Mouse (Mus musculus): ENCODE results near the gene Slc16a7. TPM values are rescaled to one million over a fixed set of nuclear protein-coding genes. Genes with fewer than 3 reads are reported as not detected.

The Slc16a7 gene
- polyA plus RNA-seq, 1 experiment from 2014 or later = 7.3 TPM

DNA sequence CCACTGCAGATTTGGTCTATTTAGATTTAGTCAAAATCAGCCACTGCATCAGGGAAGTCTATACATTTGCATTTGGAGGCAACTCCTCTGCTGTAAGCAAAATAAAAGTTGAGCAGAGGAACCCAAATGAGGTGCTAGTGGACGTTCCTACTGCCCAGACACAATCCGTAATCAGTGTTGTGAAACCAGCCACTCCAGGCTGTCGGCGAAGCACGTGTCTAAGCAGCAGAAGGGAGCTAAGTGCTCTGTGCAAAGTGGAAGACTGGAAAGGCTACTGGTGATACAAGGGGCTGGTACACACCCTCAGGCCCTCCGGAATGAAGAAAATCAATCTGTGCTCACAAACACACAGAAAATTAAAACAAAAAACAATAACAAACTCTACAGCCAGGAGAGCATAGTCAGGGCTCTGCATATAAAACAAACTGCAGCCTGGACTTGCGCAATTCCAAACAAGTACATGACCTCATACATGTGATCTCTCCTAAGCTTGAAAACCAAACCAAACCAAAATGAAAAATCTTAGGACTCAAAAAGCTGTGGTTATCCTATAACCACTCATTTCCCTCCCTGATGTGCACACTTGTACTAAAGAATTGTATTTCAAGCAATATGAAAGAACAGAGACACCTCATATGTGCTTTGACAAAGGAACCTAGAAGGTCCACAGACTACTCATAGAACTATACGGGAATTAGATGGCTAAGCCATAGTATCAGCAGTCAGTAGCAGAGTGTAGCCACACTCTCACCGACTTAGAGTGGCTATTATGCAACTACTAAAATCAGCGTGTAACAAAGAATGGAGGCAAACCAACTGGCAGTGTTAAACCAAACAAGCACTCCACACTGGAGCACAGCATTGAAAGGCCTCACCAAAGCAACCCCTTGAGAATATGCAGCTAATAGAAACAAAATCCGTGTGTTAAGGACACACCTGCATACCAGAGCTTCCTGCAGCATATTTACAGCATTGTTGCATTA lies 67.5 kb downstream of the Slc16a7 start:
- no peaks in the 10 kb centered on the region for H3K36me3 ChIP-seq
- no peak overlapping the region for H3K4me3 ChIP-seq
- no peaks in the 10 kb centered on the region for H3K27me3 ChIP-seq
- WGBS = 35% methylated on average over 11 of the region's 11 CpGs
- H3K9ac ChIP-seq = no peak overlapping the region
- H3K9me3 ChIP-seq = no peaks in the 10 kb centered on the region
- ATAC-seq (ENCODE audit: borderline replicate concordance, extremely low read depth, low FRiP score, low TSS enrichment) = peak; percentile 62; the same call in 1 of the 2 replicates
- peaks cover 10% of the 10 kb centered on the region for H3K4me1 ChIP-seq
- H3K27ac ChIP-seq = peak overlapping the region; percentile 35; the same call in 1 of the 2 replicates
- no peak overlapping the region for H3K4me2 ChIP-seq

DNA sequence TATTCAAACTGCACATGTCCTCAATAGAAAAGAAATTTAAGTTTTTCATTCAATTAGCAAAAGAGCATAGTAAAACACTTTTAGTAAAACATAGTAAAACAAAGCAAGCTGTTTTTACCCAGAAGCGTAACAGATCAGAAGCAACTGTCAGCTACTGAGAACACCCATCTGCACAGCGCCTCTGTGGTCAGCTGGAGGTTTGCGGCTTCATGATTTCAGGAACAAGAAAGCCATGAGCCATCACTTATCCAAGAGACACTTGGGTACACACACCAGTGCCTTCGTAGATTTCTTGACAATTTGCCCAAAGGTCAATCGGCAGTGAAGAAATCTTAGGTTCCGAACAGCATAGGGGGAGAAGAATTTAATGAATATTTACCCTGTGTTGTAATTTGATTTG lies 71.9 kb downstream of the Slc16a7 start:
- Histone ChIP-seq H3K27ac (no peak overlapping the region), H3K4me3 (no peak overlapping the region), H3K4me1 (peaks cover 10% of the 10 kb centered on the region), H3K4me2 (no peak overlapping the region), H3K9me3 (no peaks in the 10 kb centered on the region), H3K36me3 (no peaks in the 10 kb centered on the region), H3K27me3 (no peaks in the 10 kb centered on the region), H3K9ac (no peak overlapping the region)
- ATAC-seq (ENCODE audit: borderline replicate concordance, extremely low read depth, low FRiP score, low TSS enrichment) = no peak
- 32% methylated on average over 6 of the region's 6 CpGs for WGBS

DNA sequence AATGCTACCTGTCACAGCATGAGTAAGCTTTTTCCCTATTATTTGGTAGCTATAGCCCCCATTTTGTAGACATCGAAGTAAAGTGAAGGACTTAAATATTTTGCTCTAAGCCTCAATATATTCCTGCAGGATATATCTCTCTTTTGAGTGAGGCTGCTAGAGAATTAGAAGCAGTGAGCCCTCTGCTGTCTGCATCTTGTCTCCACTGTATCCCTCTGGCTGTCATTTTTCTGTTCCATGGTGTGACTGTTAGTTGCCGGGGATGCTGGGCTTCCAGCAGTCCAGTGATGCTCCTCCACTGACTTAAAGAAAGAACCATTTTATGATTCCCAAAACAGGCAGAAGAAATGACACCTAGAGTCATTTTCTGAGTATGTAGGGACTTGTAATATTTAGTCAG lies 78.4 kb downstream of the Slc16a7 start:
- ATAC-seq (ENCODE audit: borderline replicate concordance, extremely low read depth, low FRiP score, low TSS enrichment) = no peak
- no peaks in the 10 kb centered on the region for H3K4me1 ChIP-seq
- no peaks in the 10 kb centered on the region for H3K9me3 ChIP-seq
- no peaks in the 10 kb centered on the region for H3K36me3 ChIP-seq
- H3K4me2 ChIP-seq = no peak overlapping the region
- no peak overlapping the region for H3K27ac ChIP-seq
- 87% methylated on average over 2 of the region's 2 CpGs for WGBS
- H3K27me3 ChIP-seq = no peaks in the 10 kb centered on the region
- H3K9ac ChIP-seq = no peak overlapping the region
- no peak overlapping the region for H3K4me3 ChIP-seq

DNA sequence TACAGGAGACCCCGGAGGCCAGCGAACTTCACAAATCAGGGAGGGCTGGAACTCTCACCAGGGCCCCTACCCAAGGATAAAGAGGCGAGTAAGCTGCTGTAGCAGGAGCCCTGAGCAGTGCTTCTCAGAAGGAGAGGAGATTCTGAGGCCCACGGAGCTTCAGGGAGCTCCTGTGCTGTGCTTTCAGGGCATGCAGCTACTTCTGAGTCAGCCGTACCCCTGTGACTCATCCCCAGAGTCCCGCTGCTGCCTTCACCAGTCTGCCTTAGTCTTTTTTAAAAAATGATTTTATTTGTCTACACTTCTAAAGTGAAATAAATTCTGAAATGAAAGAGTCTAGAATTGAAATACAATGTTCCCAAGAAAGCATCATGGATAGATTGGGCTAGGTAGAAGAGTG lies 91.2 kb downstream of the Slc16a7 start:
- Histone ChIP-seq H3K4me1 (no peaks in the 10 kb centered on the region), H3K27me3 (no peaks in the 10 kb centered on the region), H3K27ac (no peak overlapping the region), H3K4me3 (no peak overlapping the region), H3K9me3 (no peaks in the 10 kb centered on the region), H3K9ac (no peak overlapping the region), H3K36me3 (no peaks in the 10 kb centered on the region), H3K4me2 (no peak overlapping the region)
- 66% methylated on average over 6 of the region's 6 CpGs for WGBS
- no peak for ATAC-seq (ENCODE audit: borderline replicate concordance, extremely low read depth, low FRiP score, low TSS enrichment)

DNA sequence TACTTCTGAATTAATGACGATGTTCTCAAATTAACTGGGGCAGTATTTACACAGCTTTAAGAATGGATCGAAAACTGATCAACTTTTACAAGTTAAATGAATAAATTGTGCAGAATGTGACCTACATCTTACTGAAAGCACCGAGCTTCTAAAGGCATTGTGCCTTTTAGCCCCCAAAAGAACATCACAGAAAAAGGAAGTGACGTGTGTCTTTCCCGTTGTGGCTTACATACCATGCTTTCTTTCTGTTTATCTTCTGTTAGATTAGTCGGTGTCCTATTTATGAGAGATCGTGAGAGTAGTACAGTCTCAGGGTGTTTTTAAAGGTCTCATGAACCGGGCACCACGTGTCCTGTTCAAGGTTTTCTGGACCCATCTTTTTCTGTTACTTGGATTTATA lies 98.9 kb downstream of the Slc16a7 start:
- Histone ChIP-seq H3K27me3 (no peaks in the 10 kb centered on the region), H3K27ac (no peak overlapping the region), H3K36me3 (no peaks in the 10 kb centered on the region), H3K4me2 (no peak overlapping the region), H3K9ac (no peak overlapping the region), H3K4me3 (no peak overlapping the region), H3K4me1 (no peaks in the 10 kb centered on the region), H3K9me3 (no peaks in the 10 kb centered on the region)
- ATAC-seq (ENCODE audit: borderline replicate concordance, extremely low read depth, low FRiP score, low TSS enrichment) = no peak
- WGBS = 65% methylated on average over 9 of the region's 9 CpGs

DNA sequence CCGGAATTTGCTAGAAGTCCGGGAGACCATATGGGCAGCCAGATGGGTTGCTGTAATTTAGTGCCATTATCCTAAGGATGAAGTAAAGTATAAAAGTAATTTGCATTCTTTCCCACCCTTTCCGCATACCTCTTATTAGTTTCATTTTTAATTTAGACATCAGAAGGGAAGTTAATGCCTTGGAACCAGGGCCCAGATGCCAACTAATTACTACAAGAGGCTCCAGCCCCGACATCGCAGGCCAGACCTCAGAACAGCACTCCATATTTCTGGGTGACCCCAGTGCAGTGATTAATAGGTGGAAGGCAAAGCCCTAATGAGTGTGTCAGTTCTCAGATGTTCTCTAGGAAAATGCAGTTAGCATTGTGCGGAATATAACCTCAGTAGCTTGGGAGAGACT lies 100.7 kb downstream of the Slc16a7 start:
- Histone ChIP-seq H3K27ac (no peak overlapping the region), H3K4me3 (no peak overlapping the region), H3K27me3 (no peaks in the 10 kb centered on the region), H3K4me2 (no peak overlapping the region), H3K9ac (no peak overlapping the region), H3K9me3 (no peaks in the 10 kb centered on the region), H3K36me3 (no peaks in the 10 kb centered on the region), H3K4me1 (no peaks in the 10 kb centered on the region)
- 89% methylated on average over 6 of the region's 6 CpGs for WGBS
- no peak for ATAC-seq (ENCODE audit: borderline replicate concordance, extremely low read depth, low FRiP score, low TSS enrichment)

DNA sequence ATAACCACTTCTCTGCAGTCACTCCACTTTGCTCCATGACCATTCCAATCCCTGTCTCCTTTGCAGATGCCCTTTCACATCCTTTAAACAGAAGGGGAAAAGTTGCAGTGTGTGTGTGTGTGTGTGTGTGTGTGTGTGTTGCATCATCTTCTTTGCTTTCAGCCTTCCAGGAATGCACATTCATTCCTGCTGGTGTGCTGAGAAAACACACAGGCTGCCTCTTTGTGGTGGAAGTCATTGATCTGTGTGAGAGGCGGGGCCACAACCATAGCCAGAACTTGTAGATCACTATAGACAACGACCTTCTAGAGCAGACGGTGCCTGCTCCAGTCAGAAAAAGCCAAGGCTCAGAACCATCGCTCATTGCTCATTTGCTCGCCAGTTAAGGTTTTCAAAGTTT lies 103.9 kb downstream of the Slc16a7 start:
- H3K27me3 ChIP-seq = no peaks in the 10 kb centered on the region
- H3K36me3 ChIP-seq = no peaks in the 10 kb centered on the region
- no peaks in the 10 kb centered on the region for H3K4me1 ChIP-seq
- no peak overlapping the region for H3K27ac ChIP-seq
- no peak for ATAC-seq (ENCODE audit: borderline replicate concordance, extremely low read depth, low FRiP score, low TSS enrichment)
- H3K4me2 ChIP-seq = no peak overlapping the region
- WGBS = 67% methylated on average over 5 of the region's 5 CpGs
- H3K4me3 ChIP-seq = no peak overlapping the region
- no peaks in the 10 kb centered on the region for H3K9me3 ChIP-seq
- H3K9ac ChIP-seq = no peak overlapping the region

DNA sequence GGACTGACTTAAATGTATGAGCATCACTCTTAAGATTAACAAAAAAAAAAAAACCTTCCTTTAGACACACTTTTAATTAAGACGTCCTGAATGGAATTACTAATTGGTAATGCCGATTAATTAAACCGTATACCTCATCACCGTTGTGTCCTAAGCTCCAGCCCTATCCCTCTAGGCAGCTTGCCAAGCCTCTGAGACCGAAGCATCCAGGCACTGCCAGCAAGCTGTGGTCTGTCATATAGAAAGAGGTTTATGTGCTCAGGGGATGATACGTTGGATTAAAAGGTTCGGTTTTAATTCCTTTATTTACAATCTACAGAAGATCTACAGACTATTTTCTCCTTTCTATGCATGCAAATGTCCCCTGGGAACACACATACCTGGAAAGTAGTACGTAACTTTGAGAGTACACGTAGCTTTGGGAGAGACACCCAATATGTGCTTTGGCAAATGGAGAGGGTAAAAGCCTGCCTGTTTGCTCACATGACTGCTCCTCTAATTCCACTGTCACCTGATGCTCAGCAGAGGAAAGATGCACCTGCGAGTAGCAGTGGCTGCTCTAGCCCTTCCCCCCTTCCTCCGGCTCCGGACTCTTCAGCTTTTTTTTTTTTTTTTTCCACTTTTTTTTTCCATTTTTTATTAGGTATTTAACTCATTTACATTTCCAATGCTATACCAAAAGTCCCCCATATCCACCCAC lies 114.0 kb downstream of the Slc16a7 start:
- no peak for ATAC-seq (ENCODE audit: borderline replicate concordance, extremely low read depth, low FRiP score, low TSS enrichment)
- WGBS = 74% methylated on average over 12 of the region's 12 CpGs
- Histone ChIP-seq H3K4me1 (peaks cover 8% of the 10 kb centered on the region), H3K4me2 (no peak overlapping the region), H3K9ac (no peak overlapping the region), H3K27me3 (no peaks in the 10 kb centered on the region), H3K4me3 (no peak overlapping the region), H3K27ac (no peak overlapping the region), H3K36me3 (no peaks in the 10 kb centered on the region), H3K9me3 (no peaks in the 10 kb centered on the region)

DNA sequence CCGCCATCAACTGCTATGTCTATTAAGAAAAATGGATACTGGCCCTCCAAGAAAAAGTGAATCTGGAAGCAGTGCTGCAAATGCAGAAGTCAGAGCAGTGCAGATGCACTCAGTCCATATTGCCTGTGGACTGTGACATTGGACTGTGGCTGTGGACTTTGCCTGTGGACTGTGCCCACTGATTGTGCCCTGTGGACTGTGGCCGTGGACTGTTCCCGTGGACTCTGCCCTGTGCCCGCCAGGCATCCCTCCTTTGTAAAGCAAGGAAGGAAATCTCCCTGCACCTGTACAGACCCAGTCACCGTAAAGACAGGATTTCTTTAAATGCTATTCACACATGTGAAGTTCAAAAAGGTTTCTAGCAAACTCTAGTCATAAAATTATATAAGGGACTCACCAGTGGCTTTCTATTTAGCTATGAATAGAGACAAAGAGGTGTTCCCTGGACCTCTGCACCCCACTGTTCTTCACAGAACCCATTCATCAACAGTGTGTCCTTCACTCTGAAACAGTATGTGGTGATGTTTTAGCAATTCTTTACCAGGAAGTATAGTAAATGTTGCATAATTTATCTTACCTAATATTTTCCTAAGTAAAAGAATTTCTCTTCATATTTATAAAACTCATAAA lies 114.6 kb downstream of the Slc16a7 start:
- H3K27ac ChIP-seq = no peak overlapping the region
- no peaks in the 10 kb centered on the region for H3K27me3 ChIP-seq
- peaks cover 8% of the 10 kb centered on the region for H3K4me1 ChIP-seq
- no peak overlapping the region for H3K4me3 ChIP-seq
- H3K9me3 ChIP-seq = no peaks in the 10 kb centered on the region
- no peaks in the 10 kb centered on the region for H3K36me3 ChIP-seq
- no peak overlapping the region for H3K9ac ChIP-seq
- no peak overlapping the region for H3K4me2 ChIP-seq
- WGBS = 94% methylated on average over 5 of the region's 5 CpGs
- no peak for ATAC-seq (ENCODE audit: borderline replicate concordance, extremely low read depth, low FRiP score, low TSS enrichment)

DNA sequence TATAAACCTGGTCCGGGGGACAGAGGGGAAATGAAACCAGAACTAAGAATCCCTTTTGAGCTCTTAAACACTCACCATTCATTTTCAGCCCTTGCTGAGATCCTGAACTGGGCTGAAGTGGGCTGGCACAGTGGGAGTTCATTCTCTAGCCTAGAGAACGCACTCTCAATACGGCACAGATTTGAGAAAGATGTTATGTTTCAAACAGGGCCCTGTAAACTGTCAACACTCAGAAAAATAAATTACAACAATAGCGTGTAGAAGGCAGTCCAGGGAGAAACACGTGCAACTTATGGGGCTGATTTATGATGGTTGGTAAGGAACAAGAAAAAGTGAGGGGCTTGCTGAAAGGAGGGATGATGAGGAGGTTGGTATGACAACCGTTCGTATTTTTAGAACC lies 115.5 kb downstream of the Slc16a7 start:
- H3K27me3 ChIP-seq = no peaks in the 10 kb centered on the region
- H3K9me3 ChIP-seq = no peaks in the 10 kb centered on the region
- H3K4me1 ChIP-seq = peaks cover 8% of the 10 kb centered on the region
- no peak overlapping the region for H3K4me3 ChIP-seq
- H3K4me2 ChIP-seq = no peak overlapping the region
- ATAC-seq (ENCODE audit: borderline replicate concordance, extremely low read depth, low FRiP score, low TSS enrichment) = no peak
- 46% methylated on average over 7 of the region's 7 CpGs for WGBS
- no peak overlapping the region for H3K27ac ChIP-seq
- H3K9ac ChIP-seq = no peak overlapping the region
- H3K36me3 ChIP-seq = no peaks in the 10 kb centered on the region

DNA sequence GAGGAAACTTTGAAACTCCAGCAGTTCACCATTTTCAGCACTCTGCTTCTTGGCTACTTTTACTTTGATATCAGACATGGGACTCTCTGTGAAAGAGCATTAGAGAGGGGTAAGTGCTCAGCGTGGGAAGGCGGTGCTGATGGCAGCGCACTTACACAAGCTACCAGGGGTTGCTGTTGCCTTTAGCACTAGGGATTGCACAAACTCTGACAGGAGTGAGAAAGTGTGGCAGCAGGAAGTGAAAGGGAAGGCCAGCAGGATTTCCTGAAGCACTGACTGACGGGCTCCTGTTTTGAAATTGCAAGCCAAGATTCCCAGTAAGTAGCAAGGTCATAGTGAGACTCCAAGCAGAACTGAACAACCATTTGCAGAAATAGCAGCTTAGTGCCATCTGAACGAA lies 117.8 kb downstream of the Slc16a7 start:
- no peak overlapping the region for H3K9ac ChIP-seq
- peaks cover 8% of the 10 kb centered on the region for H3K4me1 ChIP-seq
- H3K36me3 ChIP-seq = no peaks in the 10 kb centered on the region
- WGBS = 56% methylated on average over 5 of the region's 5 CpGs
- H3K9me3 ChIP-seq = no peaks in the 10 kb centered on the region
- H3K4me2 ChIP-seq = no peak overlapping the region
- no peak for ATAC-seq (ENCODE audit: borderline replicate concordance, extremely low read depth, low FRiP score, low TSS enrichment)
- no peaks in the 10 kb centered on the region for H3K27me3 ChIP-seq
- H3K4me3 ChIP-seq = no peak overlapping the region
- H3K27ac ChIP-seq = peak overlapping the region; percentile 66; the same call in 1 of the 2 replicates

DNA sequence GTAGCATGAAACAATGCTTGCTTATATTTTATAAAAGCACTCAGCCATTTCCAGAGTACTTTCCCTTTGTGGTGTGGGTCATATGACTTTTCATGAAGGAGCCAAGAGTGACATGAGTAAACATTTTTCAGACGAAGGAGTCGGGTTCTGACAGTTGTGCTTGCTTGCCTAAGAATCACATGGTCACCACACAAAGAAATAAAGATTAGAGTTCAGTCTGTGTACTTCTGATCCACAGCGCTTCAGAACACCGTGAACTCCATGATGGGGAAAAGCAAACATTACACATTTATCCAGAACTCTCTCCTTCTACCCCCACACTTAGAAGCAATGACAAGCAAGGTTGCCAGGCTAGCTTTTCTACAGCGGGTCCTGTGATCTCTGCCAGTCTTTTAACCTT lies 119.0 kb downstream of the Slc16a7 start:
- no peaks in the 10 kb centered on the region for H3K36me3 ChIP-seq
- H3K27ac ChIP-seq = peak overlapping the region; percentile 66
- H3K4me3 ChIP-seq = no peak overlapping the region
- 32% methylated on average over 5 of the region's 5 CpGs for WGBS
- no peaks in the 10 kb centered on the region for H3K27me3 ChIP-seq
- H3K9ac ChIP-seq = no peak overlapping the region
- peaks cover 8% of the 10 kb centered on the region for H3K4me1 ChIP-seq
- ATAC-seq (ENCODE audit: borderline replicate concordance, extremely low read depth, low FRiP score, low TSS enrichment) = peak; percentile 67
- H3K4me2 ChIP-seq = peak overlapping the region; percentile 16; the same call in 1 of the 2 replicates
- no peaks in the 10 kb centered on the region for H3K9me3 ChIP-seq

Measured in lung, embryonic 15.5 days (tissue).